Mouse (Mus musculus) MEL (cell line): ENCODE measurements around the gene Fbxl8. TPM values are rescaled to one million over a fixed set of nuclear protein-coding genes. Genes with fewer than 3 reads are reported as not detected.

Experiments used
- DNase-seq: peaks from one replicate; pipeline ENCODE4 v3.0.0; 2011; ENCODE audit warnings: low read depth, low spot score
- H3K27ac ChIP-seq: 2 replicates; pipeline ENCODE4 v1.5.1; 2012; ENCODE audit warnings: low read depth, mild to moderate bottlenecking, control low read depth, low read length, moderate library complexity; ENCODE audit not compliant: control insufficient read depth
- H3K27me3 ChIP-seq, 2 experiments: fragments of 150-350 bp in 1 of 2; sonication (generic) in 1 of 2; 2 replicates each; pipeline ENCODE4 v1.6.1; 2012; ENCODE audit warnings: low read length in 2 of 2, mild to moderate bottlenecking in 2 of 2, improper control_type of control experiment in 1 of 2, moderate library complexity in 1 of 2; ENCODE audit not compliant: insufficient read depth in 2 of 2, control insufficient read depth in 1 of 2
- H3K36me3 ChIP-seq, 2 experiments: 2 replicates each; pipeline ENCODE4 v1.6.1; 2012 to 2014; ENCODE audit warnings: low read length in 2 of 2, improper control_type of control experiment in 1 of 2, inconsistent platforms in 1 of 2, mild to moderate bottlenecking in 1 of 2; ENCODE audit not compliant: insufficient read depth in 2 of 2, control insufficient read depth in 1 of 2
- H3K4me1 ChIP-seq, 2 experiments: fragments of 150-350 bp in 1 of 2; sonication (generic) in 1 of 2; 2 replicates each; pipeline ENCODE4 v1.6.1; 2012; ENCODE audit warnings: low read length in 2 of 2, improper control_type of control experiment in 1 of 2, mild to moderate bottlenecking in 1 of 2; ENCODE audit not compliant: insufficient read depth in 2 of 2, control insufficient read depth in 1 of 2
- H3K4me3 ChIP-seq, 2 experiments: fragments of 150-350 bp in 1 of 2; sonication (generic) in 1 of 2; 2 replicates each; pipeline ENCODE4 v1.5.1; 2012; ENCODE audit warnings: low read depth in 2 of 2, low read length in 2 of 2, mild to moderate bottlenecking in 2 of 2, moderate library complexity in 2 of 2, control low read depth in 1 of 2, improper control_type of control experiment in 1 of 2; ENCODE audit not compliant: control insufficient read depth in 1 of 2, insufficient read depth in 1 of 2
- H3K79me2 ChIP-seq: 2 replicates; pipeline ENCODE4 v1.6.1; 2012; ENCODE audit warnings: mild to moderate bottlenecking, low read length, moderate library complexity; ENCODE audit not compliant: control insufficient read depth, poor library complexity, insufficient read depth
- H3K9ac ChIP-seq: 2 replicates; pipeline ENCODE4 v1.6.1; 2012; ENCODE audit warnings: low read depth, mild to moderate bottlenecking, control low read depth, low read length, moderate library complexity; ENCODE audit not compliant: control insufficient read depth, poor library complexity, severe bottlenecking
- H3K9me3 ChIP-seq: fragments of 150-350 bp; sonication (generic); replicated peaks from 2 replicates; pipeline ENCODE4 v1.6.1; 2012; ENCODE audit warnings: mild to moderate bottlenecking, low read length, improper control_type of control experiment, moderate library complexity; ENCODE audit not compliant: insufficient read depth
- CHD2 ChIP-seq: IDR thresholded peaks from 2 replicates; pipeline ENCODE4 v1.6.1; 2011; ENCODE audit warnings: low read length, improper control_type of control experiment
- ELF1 ChIP-seq: IDR thresholded peaks from 2 replicates; pipeline ENCODE4 v1.6.1; 2014; ENCODE audit warnings: low read depth, mild to moderate bottlenecking, inconsistent platforms, low read length, improper control_type of control experiment, moderate library complexity
- EP300 ChIP-seq, 2 experiments: IDR thresholded peaks; 2 replicates each; pipeline ENCODE4 v1.6.1; 2011; ENCODE audit warnings: improper control_type of control experiment in 2 of 2, low read length in 2 of 2, low read depth in 1 of 2, mild to moderate bottlenecking in 1 of 2
- GABPA ChIP-seq: IDR thresholded peaks from 2 replicates; pipeline ENCODE4 v1.6.1; 2012; ENCODE audit warnings: low read depth, mild to moderate bottlenecking, inconsistent platforms, low read length, improper control_type of control experiment, moderate library complexity
- GATA1 ChIP-seq: IDR thresholded peaks from 2 replicates; pipeline ENCODE4 v1.6.1; 2011; ENCODE audit warnings: low read depth, low read length, improper control_type of control experiment
- HCFC1 ChIP-seq: IDR thresholded peaks from 2 replicates; pipeline ENCODE4 v1.6.1; 2012; ENCODE audit warnings: low read depth, mild to moderate bottlenecking, inconsistent platforms, low read length, improper control_type of control experiment, moderate library complexity
- MAFK ChIP-seq: IDR thresholded peaks from 2 replicates; pipeline ENCODE4 v1.6.1; 2011; ENCODE audit warnings: low read depth, mild to moderate bottlenecking, low read length, improper control_type of control experiment, borderline replicate concordance
- MAZ ChIP-seq: IDR thresholded peaks from 2 replicates; pipeline ENCODE4 v1.6.1; 2012; ENCODE audit warnings: low read depth, mild to moderate bottlenecking, inconsistent platforms, low read length, improper control_type of control experiment
- MXI1 ChIP-seq: IDR thresholded peaks from 2 replicates; pipeline ENCODE4 v1.6.1; 2011; ENCODE audit warnings: mild to moderate bottlenecking, low read depth, low read length, improper control_type of control experiment
- POLR2A ChIP-seq, 2 experiments: IDR thresholded peaks; 2 replicates each; pipeline ENCODE4 v1.6.1; 2011 to 2012; ENCODE audit warnings: low read length in 2 of 2, mild to moderate bottlenecking in 2 of 2, control low read depth in 1 of 2, improper control_type of control experiment in 1 of 2, low read depth in 1 of 2, moderate library complexity in 1 of 2; ENCODE audit not compliant: control insufficient read depth in 1 of 2, insufficient read depth in 1 of 2, poor library complexity in 1 of 2
- POLR2AphosphoS5 ChIP-seq: IDR thresholded peaks from 2 replicates; pipeline ENCODE4 v1.6.1; 2012; ENCODE audit warnings: low read depth, borderline replicate concordance, mild to moderate bottlenecking, inconsistent platforms, low read length, moderate library complexity, mixed read lengths
- RCOR1 ChIP-seq: IDR thresholded peaks from 2 replicates; pipeline ENCODE4 v1.6.1; 2012; ENCODE audit warnings: low read depth, mild to moderate bottlenecking, inconsistent platforms, low read length, improper control_type of control experiment
- SIN3A ChIP-seq: IDR thresholded peaks from 2 replicates; pipeline ENCODE4 v1.6.1; 2012; ENCODE audit warnings: low read length, improper control_type of control experiment, inconsistent platforms
- SMC3 ChIP-seq: IDR thresholded peaks from 2 replicates; pipeline ENCODE4 v1.6.1; 2011; ENCODE audit warnings: low read depth, low read length, improper control_type of control experiment
- TCF12 ChIP-seq: IDR thresholded peaks from 2 replicates; pipeline ENCODE4 v1.6.1; 2014; ENCODE audit warnings: low read depth, mild to moderate bottlenecking, inconsistent platforms, low read length, improper control_type of control experiment, moderate library complexity
- USF2 ChIP-seq, 2 experiments: IDR thresholded peaks; 2 replicates each; pipeline ENCODE4 v1.6.1; 2011 to 2012; ENCODE audit warnings: improper control_type of control experiment in 2 of 2, low read length in 2 of 2, borderline replicate concordance in 1 of 2, inconsistent platforms in 1 of 2, low read depth in 1 of 2, mild to moderate bottlenecking in 1 of 2; ENCODE audit not compliant: insufficient read depth in 1 of 2
- ZC3H11A ChIP-seq: IDR thresholded peaks from 2 replicates; pipeline ENCODE4 v1.6.1; 2012; ENCODE audit warnings: low read depth, mild to moderate bottlenecking, inconsistent platforms, low read length, improper control_type of control experiment
- polyA plus RNA-seq, 2 experiments: library from polyadenylated mRNA; stranded (reverse) in 1 of 2; unstranded in 1 of 2; fragments of >175 nt in 1 of 2; fragments of >200 nt in 1 of 2; gene quantifications; 2 replicates each; pipeline versions ENCODE4 v1.2.1 to v1.2.4; 2012; ENCODE audit warnings: low replicate concordance in 2 of 2, low read depth in 1 of 2; ENCODE audit not compliant: insufficient read length in 2 of 2, insufficient read depth in 1 of 2, missing spikeins in 1 of 2
- total RNA-seq: library from RNA; depleted of rRNA; stranded (reverse); fragments of 300-350 nt; gene quantifications from 2 replicates; pipeline ENCODE4 v1.2.3, GENCODE M21; 2012

The Fbxl8 gene
- total and polyA plus RNA-seq, 3 experiments = 4.1 to 7.2 TPM; not detected in 1

DNA sequence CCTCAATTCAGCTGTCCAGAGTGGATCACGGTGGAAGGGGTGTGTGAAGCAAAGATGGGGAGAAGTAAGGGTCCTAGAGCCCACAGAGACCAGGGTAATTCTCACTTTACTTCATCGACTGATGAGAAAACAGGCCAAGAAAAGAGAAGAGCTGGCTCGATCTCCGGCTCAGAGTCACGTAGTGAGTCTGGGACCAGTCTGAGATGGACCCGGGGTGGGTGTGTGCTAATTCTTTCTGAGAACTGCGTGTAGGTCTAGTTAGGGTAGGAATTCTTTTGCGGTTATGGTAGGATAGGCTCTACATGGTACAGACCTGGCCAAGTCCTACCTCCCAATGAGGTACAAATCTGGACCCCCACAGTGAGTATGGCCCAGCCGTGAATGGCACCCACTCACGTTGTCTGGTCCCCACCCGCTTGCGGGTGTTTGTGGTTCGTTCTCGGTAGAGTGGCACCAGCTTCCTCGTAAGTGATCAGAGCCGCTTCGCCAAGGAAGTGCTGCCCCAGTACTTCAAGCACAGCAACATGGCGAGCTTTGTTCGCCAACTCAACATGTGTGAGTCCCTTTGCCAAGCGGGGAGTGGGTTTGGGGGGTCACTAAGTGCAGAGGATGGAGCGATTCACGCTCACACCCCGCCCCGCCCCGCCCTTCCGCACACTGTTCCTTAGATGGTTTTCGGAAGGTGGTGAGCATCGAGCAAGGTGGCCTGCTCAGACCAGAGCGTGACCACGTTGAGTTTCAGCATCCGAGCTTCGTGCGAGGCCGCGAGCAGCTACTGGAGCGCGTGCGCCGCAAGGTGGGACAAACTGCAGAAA, 5.9 kb downstream of the Fbxl8 start:
- Histone ChIP-seq H3K27me3 (no peaks in the 10 kb centered on the region), H3K79me2 (no peaks in the 10 kb centered on the region; the same call in 1 of the 2 replicates), H3K4me1 (peaks cover 7 to 16% of the 10 kb centered on the region in 2 experiments), H3K9ac (peak overlapping the region; percentile 96), H3K36me3 (peaks cover 0 to 10% of the 10 kb centered on the region in 2 experiments; a peak in 2 of 4 replicates), H3K27ac (peak overlapping the region; percentile 44; the same call in 1 of the 2 replicates), H3K4me3 (peak overlapping the region; percentile 74 to 81), H3K9me3 (no peaks in the 10 kb centered on the region)
- no peak for DNase-seq
- TF ChIP-seq POLR2A (IDR thresholded peaks at IDR 0.05; ENCODE audit: control insufficient read depth in 1 of 2, insufficient read depth in 1 of 2, low read depth in 1 of 2, low read length in 2 of 2, poor library complexity in 1 of 2) (0 out of 4 replicates have a peak, but pooled peaks of 1 of the 2 experiments have one; percentile 13), TCF12 (no peak)

DNA sequence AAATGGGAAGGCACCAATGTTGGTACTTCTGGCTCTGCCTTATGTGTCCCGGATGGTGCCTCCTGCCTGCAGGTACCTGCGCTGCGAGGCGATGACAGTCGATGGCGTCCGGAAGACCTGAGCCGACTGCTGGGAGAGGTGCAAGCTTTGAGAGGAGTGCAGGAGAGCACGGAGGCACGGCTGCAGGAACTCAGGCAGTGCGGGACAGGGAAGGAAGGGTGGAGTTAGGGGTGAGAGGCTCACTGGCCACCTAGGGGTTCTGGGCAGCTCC, 6.4 kb downstream of the Fbxl8 start:
- H3K36me3 ChIP-seq = peaks cover 0 to 10% of the 10 kb centered on the region in 2 experiments; a peak in 2 of 4 replicates
- DNase-seq = no peak
- H3K4me3 ChIP-seq = no peak overlapping the region
- no peaks in the 10 kb centered on the region for H3K27me3 ChIP-seq
- TF ChIP-seq SMC3 (no peak), GATA1 (no peak), CHD2 (no peak), MXI1 (no peak), USF2 (IDR thresholded peaks at IDR 0.05; ENCODE audit: borderline replicate concordance in 1 of 2, insufficient read depth in 1 of 2, low read depth in 1 of 2, low read length in 2 of 2) (no peak), SIN3A (no peak), MAZ (no peak), GABPA (no peak), ELF1 (no peak), EP300 (IDR thresholded peaks at IDR 0.05; ENCODE audit: low read depth in 1 of 2, low read length in 2 of 2) (no peak), TCF12 (no peak), POLR2AphosphoS5 (no peak)
- H3K27ac ChIP-seq = no peak overlapping the region
- H3K9ac ChIP-seq = no peak overlapping the region
- H3K4me1 ChIP-seq = peaks cover 7 to 12% of the 10 kb centered on the region in 2 experiments
- no peaks in the 10 kb centered on the region for H3K9me3 ChIP-seq
- H3K79me2 ChIP-seq = no peaks in the 10 kb centered on the region; the same call in 1 of the 2 replicates

- TF ChIP-seq MAFK = no peak
- TF ChIP-seq HCFC1 = no peak
- no peak for TF ChIP-seq ZC3H11A
- TF ChIP-seq TCF12 = no peak
- no peak for TF ChIP-seq RCOR1
- H3K27me3 ChIP-seq = no peaks in the 10 kb centered on the region
- H3K9me3 ChIP-seq = no peaks in the 10 kb centered on the region
- H3K4me1 ChIP-seq = peaks cover 8 to 16% of the 10 kb centered on the region in 2 experiments
- H3K79me2 ChIP-seq = no peaks in the 10 kb centered on the region
- no peak for DNase-seq
- H3K36me3 ChIP-seq = peaks cover 0 to 7% of the 10 kb centered on the region in 2 experiments; a peak in 2 of 4 replicates
- H3K4me3 ChIP-seq = no peak overlapping the region
- H3K9ac ChIP-seq = no peak overlapping the region
- no peak overlapping the region for H3K27ac ChIP-seq
These were observed 10.9 kb downstream of the Fbxl8 start for GRCm38 (mm10) chr8:105275387-105275786.
